Mouse (Mus musculus) erythroblast, adult 5-6 weeks (primary cell): Measurements from ENCODE around the gene Prnd. TPM values are rescaled to one million over a fixed set of nuclear protein-coding genes. Genes with fewer than 3 reads are reported as not detected.
A peak's percentile ranks its signal among the peaks of the same experiment; 100 is the strongest.

Experiments used
- ATAC-seq: replicated peaks from 2 replicates; pipeline ENCODE4 v1.8.0; 2016; ENCODE audit warnings: moderate number of reproducible peaks, mild to moderate bottlenecking, moderate TSS enrichment, inconsistent platforms; ENCODE audit not compliant: poor library complexity, low FRiP score, severe bottlenecking
- total RNA-seq, 2 experiments: library from RNA; stranded (forward) in 1 of 2; stranded (reverse) in 1 of 2; fragments of 150-400 nt in 1 of 2; fragments of 200-764, 138-1000 nt in 1 of 2; gene quantifications; 2 replicates each; pipeline versions ENCODE4 v1.2.3 to v1.2.4; 2015 to 2017; ENCODE audit warnings: low replicate concordance in 2 of 2

Prnd gene
- total RNA-seq (2015; ENCODE audit: low replicate concordance) (not detected in 2 replicates), total RNA-seq (2017; ENCODE audit: low replicate concordance) (not detected in 2 replicates)

DNA sequence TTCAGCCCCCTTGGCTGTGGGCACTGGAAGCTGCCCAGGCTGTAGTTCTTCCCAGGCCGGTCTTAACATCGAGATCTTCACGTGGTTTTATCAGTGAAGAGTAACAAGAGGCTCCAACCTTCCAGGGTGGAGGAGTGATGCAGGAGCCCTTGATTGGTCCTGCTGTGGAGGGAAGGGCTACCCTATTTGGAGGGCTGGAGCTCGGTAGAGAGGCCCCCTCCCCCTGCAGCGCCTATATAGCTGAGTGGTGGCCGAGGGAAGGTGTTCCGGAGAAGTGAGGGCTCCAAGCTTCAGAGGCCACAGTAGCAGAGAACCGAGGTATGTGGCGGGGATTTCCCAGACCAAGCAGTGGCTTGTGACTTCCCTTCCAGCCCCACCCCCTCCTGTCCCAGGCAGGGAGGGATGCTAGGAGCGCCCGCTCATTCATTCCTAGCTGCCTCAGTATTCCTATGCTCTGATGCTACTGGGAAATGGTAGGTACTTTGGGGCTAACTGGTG, at the start of gene Prnd:
Gene Prnd (plus strand): TSS at position 264 of the 498 bp plus-strand sequence.
- no peak for ATAC-seq

GRCm38 (mm10) chr2:131902423-131902822, 48.2 kb upstream of the Prnd start:
- no peak for ATAC-seq

DNA sequence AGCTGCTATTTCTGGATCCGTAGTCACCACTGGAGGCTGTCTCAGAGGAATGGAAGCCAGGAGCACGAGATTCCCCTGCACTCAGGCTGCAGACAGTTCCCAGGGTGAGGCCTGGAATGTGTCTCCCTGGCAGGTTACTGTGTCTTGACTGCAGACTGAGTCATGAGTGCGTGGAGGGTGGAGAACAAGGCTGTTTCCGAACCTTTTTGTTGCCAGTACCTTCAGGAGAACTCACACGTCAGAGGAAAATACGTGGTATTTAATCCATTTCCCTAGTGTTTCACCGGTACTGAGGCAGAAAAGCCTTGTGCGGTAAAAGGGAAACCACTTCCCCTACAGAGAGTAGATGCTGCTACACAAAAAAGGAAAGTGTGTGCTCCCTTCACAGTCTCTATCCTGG, 47.8 kb upstream of the Prnd start:
- ATAC-seq = no peak

DNA sequence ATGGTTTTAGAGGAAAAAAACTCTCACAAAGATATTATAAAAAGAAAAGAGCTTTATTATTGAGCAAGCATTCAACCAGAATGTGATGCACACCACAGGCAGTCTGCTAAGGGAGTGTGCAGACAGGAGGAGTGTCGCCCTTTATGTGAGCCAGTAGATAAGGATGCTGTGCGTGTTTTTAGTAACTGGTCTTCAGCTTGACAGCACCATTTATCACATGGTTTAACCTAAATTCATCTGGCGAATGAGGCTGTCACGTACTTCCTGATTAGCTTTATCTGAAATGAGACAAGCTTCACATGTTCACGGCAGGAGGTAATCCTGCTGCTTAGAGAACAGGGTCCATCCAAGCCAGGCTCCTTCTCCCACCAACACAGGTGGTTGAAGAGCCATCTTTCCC, 45.6 kb upstream of the Prnd start:
- ATAC-seq = peak; percentile 82

- ATAC-seq = no peak
These were observed 44.9 kb upstream of the Prnd start for GRCm38 (mm10) chr2:131905776-131906175.

- no peak for ATAC-seq
These were observed 44.4 kb upstream of the Prnd start for GRCm38 (mm10) chr2:131906266-131906665.

DNA sequence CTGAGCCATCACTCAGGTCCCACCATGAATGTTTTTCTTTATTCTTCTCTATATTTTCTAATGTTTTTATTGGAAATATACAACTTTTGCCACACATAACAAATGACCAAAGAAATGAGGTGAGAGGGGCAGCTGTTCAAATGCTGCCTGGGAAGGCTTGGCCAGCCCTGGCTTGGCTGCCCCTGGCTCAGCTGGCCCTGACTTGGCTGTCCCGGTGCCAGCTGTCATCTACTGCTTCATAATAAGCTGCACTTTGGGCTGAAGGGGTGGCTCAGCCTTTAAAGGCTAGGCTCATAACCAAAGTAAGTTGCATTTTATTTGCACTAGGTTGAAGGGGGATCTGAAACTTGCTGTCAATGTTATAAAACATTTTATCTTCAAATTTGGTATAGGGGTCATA, 43.8 kb upstream of the Prnd start:
- no peak for ATAC-seq

GRCm38 (mm10) chr2:131907311-131907710, 43.4 kb upstream of the Prnd start:
- ATAC-seq = no peak

DNA sequence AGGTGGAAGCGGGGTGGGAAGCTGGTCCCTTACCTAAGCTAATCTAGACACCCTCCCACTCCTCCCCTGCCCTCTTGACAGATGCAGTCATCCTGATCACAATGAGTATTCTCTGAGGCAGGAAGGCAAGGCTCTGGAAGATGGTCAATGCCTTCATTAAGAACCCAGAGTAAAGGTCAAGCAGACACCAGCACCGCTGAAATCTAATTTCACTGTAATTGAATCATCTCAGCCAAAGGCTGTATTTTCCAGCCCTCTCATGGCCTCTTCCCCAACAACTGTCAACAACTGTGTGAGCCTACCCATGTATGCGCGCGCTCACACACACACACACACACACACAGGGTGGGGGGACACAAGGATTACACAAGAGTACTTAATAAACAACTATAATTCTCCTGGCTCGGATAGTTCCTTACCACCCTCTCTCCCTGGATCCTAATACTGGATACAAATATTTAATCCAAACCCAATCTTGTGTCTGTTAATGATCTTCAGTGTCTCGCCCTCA, 42.3 kb upstream of the Prnd start:
- no peak for ATAC-seq

DNA sequence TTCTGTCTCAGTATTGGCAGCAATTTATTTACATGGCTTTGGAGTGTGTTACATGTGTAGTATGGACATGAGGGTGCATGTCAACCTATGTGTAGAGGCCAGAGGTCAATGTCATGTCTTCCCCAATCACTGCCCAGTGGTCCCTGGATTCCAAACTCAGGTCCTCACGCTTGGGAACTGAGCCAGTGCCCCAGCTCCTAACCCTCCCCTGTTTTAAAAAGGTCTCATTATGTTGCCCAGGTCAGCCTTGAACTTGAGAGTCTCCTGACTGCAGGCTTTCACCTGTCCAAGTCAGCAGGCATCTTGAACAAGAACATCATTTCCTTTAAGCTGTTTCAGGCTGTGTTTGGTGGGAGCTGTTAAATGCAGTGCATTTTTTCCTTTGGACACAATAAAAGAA, 41.8 kb upstream of the Prnd start:
- ATAC-seq = no peak

GRCm38 (mm10) chr2:131909683-131910572, 40.7 kb upstream of the Prnd start, which contains the start of the genes Prnp and Prn:
Gene Prnp, plus strand, starts transcription at chr2:131909928.
Gene Prn, plus strand, starts transcription at chr2:131909957.
- ATAC-seq = peak; percentile 87

- ATAC-seq = no peak
These were observed 39.8 kb upstream of the Prnd start for GRCm38 (mm10) chr2:131910847-131911246.

DNA sequence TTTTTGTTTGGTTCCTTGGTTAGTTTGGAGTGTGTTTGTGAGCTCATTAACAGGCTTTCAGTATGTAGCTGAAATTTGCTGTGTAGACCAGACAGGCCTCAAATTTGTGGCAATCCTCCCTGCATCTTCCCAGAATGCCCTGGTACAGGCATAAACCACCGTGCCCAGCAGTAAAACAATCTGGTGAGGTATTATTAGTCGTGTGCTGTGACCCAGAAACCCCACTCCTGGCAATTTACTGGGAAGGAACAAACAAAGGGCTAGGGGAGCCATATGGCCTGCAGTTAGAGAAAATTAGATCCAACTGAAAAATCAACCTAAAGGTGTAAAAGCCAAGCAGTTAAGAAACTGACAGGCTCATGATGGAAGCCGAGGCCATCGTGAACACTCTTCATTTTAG, 39.3 kb upstream of the Prnd start:
- no peak for ATAC-seq

DNA sequence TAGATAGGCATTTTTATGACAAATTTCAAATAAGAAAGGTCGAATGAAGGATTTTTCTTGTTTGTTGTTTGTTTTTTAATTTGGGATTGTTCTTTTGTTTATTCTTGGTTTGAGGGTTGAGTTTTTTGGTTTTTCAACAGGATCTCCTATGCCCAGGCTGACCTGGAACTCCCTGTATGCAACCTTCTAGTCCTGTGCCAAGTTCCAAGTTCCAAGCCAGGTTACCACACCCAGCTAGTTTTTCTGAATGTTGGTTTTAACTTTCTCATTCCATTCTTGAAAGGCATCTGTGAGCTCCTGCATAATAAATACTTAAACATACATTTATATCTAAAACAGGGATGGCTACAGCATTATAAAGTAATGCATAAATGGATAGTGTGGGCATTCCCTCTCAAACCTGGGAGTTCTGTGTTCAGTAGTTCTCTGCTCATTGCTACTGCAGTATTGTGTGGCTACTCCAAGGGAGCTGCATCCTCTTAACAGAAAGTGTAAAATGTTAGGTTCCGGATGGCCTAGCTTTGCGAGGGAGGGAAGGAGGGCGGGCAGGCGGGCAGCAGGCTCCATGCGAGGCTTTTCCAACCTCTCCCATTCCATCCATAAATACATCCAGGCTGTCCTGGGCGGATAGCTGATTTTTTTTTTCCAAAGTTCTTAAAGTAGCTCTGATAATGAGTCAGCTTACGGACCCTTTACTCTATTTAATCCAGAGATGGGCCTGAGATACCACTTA, 38.0 kb upstream of the Prnd start:
- ATAC-seq = no peak

- no peak for ATAC-seq
These were observed 18.3 kb upstream of the Prnd start for GRCm38 (mm10) chr2:131932275-131932902.

DNA sequence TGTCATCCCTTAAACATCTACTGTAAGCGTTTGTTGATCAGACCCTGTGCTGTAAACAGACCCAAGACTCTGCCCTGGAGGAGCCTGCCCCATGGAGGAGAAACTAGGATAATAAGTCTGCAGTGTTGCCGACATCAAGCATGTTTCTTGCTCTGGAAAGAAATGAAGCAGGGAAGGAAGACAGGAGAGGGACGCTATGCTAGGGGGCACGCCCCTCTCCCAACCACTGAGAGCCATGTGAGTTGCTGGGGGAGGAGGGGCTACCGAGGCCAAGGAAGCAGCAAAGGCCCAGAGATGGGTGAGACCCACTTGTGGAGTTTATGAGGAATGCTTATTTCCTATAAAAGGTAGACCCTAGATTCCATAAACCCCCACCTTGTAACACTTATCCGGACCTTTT, 17.6 kb upstream of the Prnd start:
- no peak for ATAC-seq

- no peak for ATAC-seq
These were observed 17.1 kb upstream of the Prnd start for GRCm38 (mm10) chr2:131933598-131933997.

GRCm38 (mm10) chr2:131934243-131934642, 16.4 kb upstream of the Prnd start:
- no peak for ATAC-seq

- peak; percentile 75 for ATAC-seq
These were observed 15.1 kb upstream of the Prnd start for GRCm38 (mm10) chr2:131935390-131936105.
